Mouse (Mus musculus) c-Kit-negative CD71-positive TER-119-positive erythroid progenitor cells, embryonic 14.5 days (primary cell): ENCODE results near the gene Cyb5d1.

Experiments used
- DNase-seq: peaks from one replicate; pipeline ENCODE4 v3.0.0-alpha.2; 2013; ENCODE audit warnings: low read depth, low spot score

The Cyb5d1 gene

GRCm38 (mm10) chr11:69395235-69395633 lies at the start of gene Cyb5d1, which contains the start of gene Naa38:
TSS of gene Cyb5d1 (minus strand) at chr11:69395631.
TSS of gene Naa38 (plus strand) at chr11:69395487.
- DNase-seq = peak; percentile 82

GRCm38 (mm10) chr11:69443328-69443727 lies 47.9 kb upstream of the Cyb5d1 start:
- no peak for DNase-seq

- no peak for DNase-seq
Measured at GRCm38 (mm10) chr11:69437291-69437690, 41.9 kb upstream of the Cyb5d1 start.

- DNase-seq = no peak
Measured at GRCm38 (mm10) chr11:69433189-69433588, 37.8 kb upstream of the Cyb5d1 start.

GRCm38 (mm10) chr11:69432640-69432982 lies 37.2 kb upstream of the Cyb5d1 start:
- no peak for DNase-seq

GRCm38 (mm10) chr11:69431829-69432639 lies 36.6 kb upstream of the Cyb5d1 start:
- no peak for DNase-seq

- no peak for DNase-seq
Measured at GRCm38 (mm10) chr11:69430631-69431030, 35.2 kb upstream of the Cyb5d1 start.

- no peak for DNase-seq
Measured at GRCm38 (mm10) chr11:69429313-69429712, 33.9 kb upstream of the Cyb5d1 start.

GRCm38 (mm10) chr11:69428751-69429150 lies 33.3 kb upstream of the Cyb5d1 start:
- DNase-seq = no peak

- DNase-seq = no peak
Measured at GRCm38 (mm10) chr11:69426246-69426645, 30.8 kb upstream of the Cyb5d1 start.

GRCm38 (mm10) chr11:69423885-69424284 lies 28.5 kb upstream of the Cyb5d1 start:
- DNase-seq = no peak

- no peak for DNase-seq
Measured at GRCm38 (mm10) chr11:69422842-69423241, 27.4 kb upstream of the Cyb5d1 start.

- no peak for DNase-seq
Measured at GRCm38 (mm10) chr11:69421131-69421977, 25.9 kb upstream of the Cyb5d1 start.

GRCm38 (mm10) chr11:69420554-69421000 lies 25.1 kb upstream of the Cyb5d1 start:
- no peak for DNase-seq

GRCm38 (mm10) chr11:69419813-69420553 lies 24.6 kb upstream of the Cyb5d1 start:
- no peak for DNase-seq

GRCm38 (mm10) chr11:69419443-69419812 lies 24.0 kb upstream of the Cyb5d1 start:
- DNase-seq = no peak

- peak; percentile 65 for DNase-seq
Measured at GRCm38 (mm10) chr11:69418481-69419442, 23.3 kb upstream of the Cyb5d1 start.

- DNase-seq = no peak
Measured at GRCm38 (mm10) chr11:69417449-69418384, 22.3 kb upstream of the Cyb5d1 start.

- DNase-seq = no peak
Measured at GRCm38 (mm10) chr11:69416921-69417448, 21.6 kb upstream of the Cyb5d1 start.
